Mouse (Mus musculus): ENCODE results near the gene Atp8b3.

GRCm38 (mm10) chr10:80559431-80559830 lies 20.5 kb upstream of the Atp8b3 start:
- TF ChIP-seq CTCF (IDR thresholded peaks at IDR 0.05; ENCODE audit: control insufficient read depth, insufficient read depth, insufficient read length), result no peak
- no peak for TF ChIP-seq CEBPB (IDR thresholded peaks at IDR 0.05; ENCODE audit: low read depth)
- no peak for TF ChIP-seq MAX (IDR thresholded peaks at IDR 0.05)
- no peak for TF ChIP-seq USF1 (IDR thresholded peaks at IDR 0.05; ENCODE audit: low read depth)
- no peak for TF ChIP-seq MYOD1 (IDR thresholded peaks at IDR 0.05; ENCODE audit: control insufficient read depth, insufficient read length, low read depth)

All from C2C12 (cell line).